Mouse (Mus musculus): ENCODE results near the gene Abca1.

DNA sequence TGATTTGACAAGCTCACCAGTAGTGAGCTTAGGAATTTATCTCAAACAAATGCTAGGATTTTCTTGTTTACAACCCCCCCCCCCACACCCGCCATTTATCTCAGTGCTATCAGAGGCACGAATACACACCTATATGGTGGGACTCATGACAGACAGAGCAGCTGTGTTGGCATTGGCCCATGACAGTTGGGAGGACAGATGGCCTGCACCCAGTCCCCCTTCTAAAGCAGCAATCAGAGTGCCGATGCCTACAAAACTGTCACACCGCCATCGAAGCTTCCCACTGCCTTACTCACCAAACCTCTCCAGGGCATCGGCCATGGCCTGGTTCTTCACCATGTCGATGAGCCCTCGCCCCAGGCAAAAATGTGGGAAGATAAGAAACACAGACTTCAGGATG is 115.9 kb downstream of the Abca1 start:
- TF ChIP-seq ZC3H11A (IDR thresholded peaks at IDR 0.05; ENCODE audit: borderline replicate concordance, low read depth, low read length) (no peak), HCFC1 (IDR thresholded peaks at IDR 0.05; ENCODE audit: borderline replicate concordance, insufficient read depth, low read length) (no peak), CHD2 (IDR thresholded peaks at IDR 0.05; ENCODE audit: low read depth, low read length) (no peak), ZNF384 (IDR thresholded peaks at IDR 0.05; ENCODE audit: low read depth, low read length) (no peak), MAFK (IDR thresholded peaks at IDR 0.05; ENCODE audit: insufficient read depth, low read depth, low read length) (no peak)

Data from ES-E14 (cell line).